Mouse (Mus musculus): ENCODE data around the gene Dna2. TPM values are rescaled to one million over a fixed set of nuclear protein-coding genes. Genes with fewer than 3 reads are reported as not detected.

Dna2 gene
- polyA plus RNA-seq, 1 experiment from 2014 or later, result 9.6 TPM

DNA sequence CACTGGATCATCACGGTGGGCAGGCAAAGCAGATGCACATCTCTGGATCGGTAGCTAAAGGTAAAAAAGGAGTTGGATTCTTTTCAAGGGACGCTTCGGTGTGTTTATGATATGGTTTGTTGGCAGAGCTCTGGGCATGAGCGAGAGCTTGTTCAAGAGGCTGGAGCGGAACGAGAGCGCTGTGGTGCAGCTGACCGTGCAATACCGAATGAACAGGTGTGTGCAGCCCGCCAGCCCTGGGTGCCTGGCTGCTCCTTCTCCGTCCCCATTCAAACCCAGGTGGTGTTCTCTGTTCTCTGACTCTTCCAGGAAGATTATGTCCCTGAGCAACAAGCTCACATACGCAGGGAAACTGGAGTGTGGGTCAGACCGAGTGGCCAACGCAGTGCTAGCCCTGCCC, 19.5 kb downstream of the Dna2 start:
- TF ChIP-seq CTCF (IDR thresholded peaks at IDR 0.05; ENCODE audit: low read depth), result no peak
- Histone ChIP-seq H3K9ac (ENCODE audit: low read depth, low read length) (no peak overlapping the region), H3K36me3 (ENCODE audit: control insufficient read depth, insufficient read depth) (peaks cover 85% of the 10 kb centered on the region), H3K27me3 (replicated peaks; ENCODE audit: control insufficient read depth, insufficient read depth, low read length) (no peaks in the 10 kb centered on the region), H3K9me3 (ENCODE audit: control insufficient read depth) (no peaks in the 10 kb centered on the region), H3K4me2 (replicated peaks; ENCODE audit: low read depth) (no peak overlapping the region), H3K4me1 (replicated peaks; ENCODE audit: control insufficient read depth, insufficient read depth, low read length) (no peaks in the 10 kb centered on the region), H3K27ac (ENCODE audit: low read depth, low read length) (no peak overlapping the region), H3K4me3 (ENCODE audit: low read depth, low read length) (no peak overlapping the region)
- 92% methylated on average over 15 of the region's 15 CpGs for WGBS
- no peak for ATAC-seq

DNA sequence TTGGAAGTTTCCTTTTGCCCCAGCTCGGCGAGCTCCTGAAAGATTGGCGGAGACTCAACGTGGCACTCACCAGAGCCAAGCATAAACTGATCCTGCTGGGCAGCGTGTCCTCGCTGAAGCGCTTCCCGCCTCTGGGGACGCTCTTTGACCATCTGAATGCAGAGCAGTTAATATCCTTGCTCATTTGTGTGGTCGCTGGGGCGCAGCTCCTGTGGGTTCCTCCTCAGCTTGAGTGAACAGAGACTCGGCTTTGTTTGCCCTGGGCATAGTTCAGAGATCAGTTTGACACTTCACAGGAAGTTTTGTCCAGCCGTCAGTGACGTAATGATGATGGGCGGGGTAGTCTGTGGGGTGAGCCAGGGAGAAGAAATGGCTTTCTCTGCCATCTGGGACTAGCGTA, 25.0 kb downstream of the Dna2 start:
- peaks cover 50% of the 10 kb centered on the region for H3K36me3 ChIP-seq (ENCODE audit: control insufficient read depth, insufficient read depth)
- no peaks in the 10 kb centered on the region for H3K9me3 ChIP-seq (ENCODE audit: control insufficient read depth)
- H3K4me3 ChIP-seq (ENCODE audit: low read depth, low read length), result no peak overlapping the region
- ATAC-seq, result peak; percentile 43; the same call in 1 of the 2 replicates
- no peak overlapping the region for H3K9ac ChIP-seq (ENCODE audit: low read depth, low read length)
- 56% methylated on average over 16 of the region's 16 CpGs for WGBS
- H3K4me2 ChIP-seq (replicated peaks; ENCODE audit: low read depth), result 0 out of 2 replicates have a peak overlapping the region, but pooled peaks have one; percentile 9
- no peaks in the 10 kb centered on the region for H3K27me3 ChIP-seq (replicated peaks; ENCODE audit: control insufficient read depth, insufficient read depth, low read length)
- H3K4me1 ChIP-seq (replicated peaks; ENCODE audit: control insufficient read depth, insufficient read depth, low read length), result no peaks in the 10 kb centered on the region
- peak; percentile 50 for TF ChIP-seq CTCF (IDR thresholded peaks at IDR 0.05; ENCODE audit: low read depth)
- H3K27ac ChIP-seq (ENCODE audit: low read depth, low read length), result no peak overlapping the region; the same call in 1 of the 2 replicates

- 16% methylated on average over 10 of the region's 10 CpGs for WGBS
- H3K4me3 ChIP-seq (ENCODE audit: low read depth, low read length), result peak overlapping the region; percentile 70
- H3K36me3 ChIP-seq (ENCODE audit: control insufficient read depth, insufficient read depth), result no peaks in the 10 kb centered on the region; the same call in 1 of the 2 replicates
- no peak for ATAC-seq
- H3K4me1 ChIP-seq (replicated peaks; ENCODE audit: control insufficient read depth, insufficient read depth, low read length), result no peaks in the 10 kb centered on the region
- peak overlapping the region; percentile 67 for H3K4me2 ChIP-seq (replicated peaks; ENCODE audit: low read depth)
- H3K27ac ChIP-seq (ENCODE audit: low read depth, low read length), result no peak overlapping the region
- no peaks in the 10 kb centered on the region for H3K9me3 ChIP-seq (ENCODE audit: control insufficient read depth)
- H3K9ac ChIP-seq (ENCODE audit: low read depth, low read length), result no peak overlapping the region
- H3K27me3 ChIP-seq (replicated peaks; ENCODE audit: control insufficient read depth, insufficient read depth, low read length), result no peaks in the 10 kb centered on the region
- no peak for TF ChIP-seq CTCF (IDR thresholded peaks at IDR 0.05; ENCODE audit: low read depth)
Observed at GRCm38 (mm10) chr10:62979667-62980038, 32.8 kb downstream of the Dna2 start.

GRCm38 (mm10) chr10:62980039-62980954, 33.5 kb downstream of the Dna2 start, which contains the start of gene Rufy2:
Rufy2 (plus strand) TSS chr10:62980223.
- Histone ChIP-seq H3K36me3 (ENCODE audit: control insufficient read depth, insufficient read depth) (peaks cover under 1% of the 10 kb centered on the region; the same call in 1 of the 2 replicates), H3K9me3 (ENCODE audit: control insufficient read depth) (no peaks in the 10 kb centered on the region), H3K27me3 (replicated peaks; ENCODE audit: control insufficient read depth, insufficient read depth, low read length) (no peaks in the 10 kb centered on the region), H3K9ac (ENCODE audit: low read depth, low read length) (peak within 1 kb of the TSS; percentile 60), H3K4me3 (ENCODE audit: low read depth, low read length) (peak within 1 kb of the TSS; percentile 70), H3K4me1 (replicated peaks; ENCODE audit: control insufficient read depth, insufficient read depth, low read length) (no peaks in the 10 kb centered on the region), H3K27ac (ENCODE audit: low read depth, low read length) (peak within 1 kb of the TSS; percentile 30; the same call in 1 of the 2 replicates), H3K4me2 (replicated peaks; ENCODE audit: low read depth) (peak within 1 kb of the TSS; percentile 67)
- under 1% methylated on average over 74 of the region's 77 CpGs for WGBS
- peak; percentile 73 for TF ChIP-seq CTCF (IDR thresholded peaks at IDR 0.05; ENCODE audit: low read depth)
- ATAC-seq, result peak; percentile 86

DNA sequence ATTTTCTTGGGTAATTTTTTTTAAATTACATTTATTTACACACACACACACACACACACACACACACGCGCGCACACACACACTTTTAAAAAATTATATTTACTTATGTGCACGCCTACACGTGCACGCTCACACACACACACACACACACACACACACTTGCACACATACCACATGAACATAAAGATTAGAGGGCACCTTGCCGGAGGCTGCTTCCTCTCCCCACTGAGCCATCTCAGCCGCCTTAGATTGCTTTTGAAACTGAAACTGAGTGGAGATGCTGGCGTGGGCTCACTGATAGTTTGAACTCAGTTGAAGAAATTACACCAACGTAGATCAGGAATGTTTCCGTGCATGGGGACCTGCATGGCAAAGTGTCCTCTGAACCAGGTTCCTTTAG, 37.2 kb downstream of the Dna2 start:
- 80% methylated on average over 11 of the region's 11 CpGs for WGBS
- H3K4me2 ChIP-seq (replicated peaks; ENCODE audit: low read depth), result no peak overlapping the region
- ATAC-seq, result no peak
- H3K27me3 ChIP-seq (replicated peaks; ENCODE audit: control insufficient read depth, insufficient read depth, low read length), result no peaks in the 10 kb centered on the region
- H3K36me3 ChIP-seq (ENCODE audit: control insufficient read depth, insufficient read depth), result peaks cover 7% of the 10 kb centered on the region; the same call in 1 of the 2 replicates
- 0 out of 2 replicates have a peak overlapping the region, but pooled peaks have one; percentile 21 for H3K27ac ChIP-seq (ENCODE audit: low read depth, low read length)
- H3K9me3 ChIP-seq (ENCODE audit: control insufficient read depth), result no peaks in the 10 kb centered on the region
- H3K4me1 ChIP-seq (replicated peaks; ENCODE audit: control insufficient read depth, insufficient read depth, low read length), result no peaks in the 10 kb centered on the region
- no peak overlapping the region for H3K9ac ChIP-seq (ENCODE audit: low read depth, low read length)
- no peak for TF ChIP-seq CTCF (IDR thresholded peaks at IDR 0.05; ENCODE audit: low read depth)
- no peak overlapping the region for H3K4me3 ChIP-seq (ENCODE audit: low read depth, low read length)

DNA sequence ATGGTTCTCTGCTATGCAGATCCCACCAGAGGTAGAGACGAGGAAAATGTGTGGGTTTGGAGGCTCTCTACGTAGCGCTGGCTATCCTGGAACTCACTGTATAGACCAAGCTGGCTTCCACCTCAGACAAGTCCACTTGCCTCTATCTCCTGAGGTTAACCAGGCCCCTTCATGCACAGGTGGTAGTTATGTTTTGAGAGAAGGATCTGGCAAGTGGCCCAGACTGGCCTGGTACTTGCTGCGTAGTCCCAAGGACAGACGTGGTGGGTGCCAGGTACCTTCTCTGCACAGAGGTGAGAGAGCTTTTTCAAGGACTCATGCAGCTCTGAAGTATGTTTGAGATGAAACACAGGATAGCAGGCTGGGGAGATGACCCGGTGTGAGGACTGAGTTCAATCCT, 37.7 kb downstream of the Dna2 start:
- Histone ChIP-seq H3K4me1 (replicated peaks; ENCODE audit: control insufficient read depth, insufficient read depth, low read length) (no peaks in the 10 kb centered on the region), H3K36me3 (ENCODE audit: control insufficient read depth, insufficient read depth) (peaks cover 11% of the 10 kb centered on the region; the same call in 1 of the 2 replicates), H3K4me3 (ENCODE audit: low read depth, low read length) (no peak overlapping the region), H3K27ac (ENCODE audit: low read depth, low read length) (0 out of 2 replicates have a peak overlapping the region, but pooled peaks have one; percentile 21), H3K27me3 (replicated peaks; ENCODE audit: control insufficient read depth, insufficient read depth, low read length) (no peaks in the 10 kb centered on the region), H3K4me2 (replicated peaks; ENCODE audit: low read depth) (no peak overlapping the region), H3K9me3 (ENCODE audit: control insufficient read depth) (no peaks in the 10 kb centered on the region), H3K9ac (ENCODE audit: low read depth, low read length) (no peak overlapping the region)
- ATAC-seq, result no peak
- WGBS, result 88% methylated on average over 6 of the region's 6 CpGs
- TF ChIP-seq CTCF (IDR thresholded peaks at IDR 0.05; ENCODE audit: low read depth), result no peak
